Mouse (Mus musculus) forebrain, embryonic 13.5 days (tissue): ENCODE results near the gene Ccdc102a. TPM values are rescaled to one million over a fixed set of nuclear protein-coding genes. Genes with fewer than 3 reads are reported as not detected.
A peak's percentile ranks its signal among the peaks of the same experiment; 100 is the strongest.

ENCODE experiments used
- ATAC-seq: fragments of 200-750 bp; cut with Nextera tagmentation; 2 replicates; pipeline ENCODE4 v1.8.0; 2017
- H3K27ac ChIP-seq: fragments of 300-500 bp; sonication (generic); 2 replicates; pipeline ENCODE4 v1.5.1; 2015; ENCODE audit warnings: inconsistent platforms, mild to moderate bottlenecking, moderate library complexity
- H3K27me3 ChIP-seq: fragments of 300-500 bp; sonication (generic); 2 replicates; pipeline ENCODE4 v1.6.1; 2015; ENCODE audit warnings: mild to moderate bottlenecking, inconsistent platforms
- H3K36me3 ChIP-seq: fragments of 300-500 bp; sonication (generic); 2 replicates; pipeline ENCODE4 v1.6.1; 2015; ENCODE audit warnings: mild to moderate bottlenecking, inconsistent platforms; ENCODE audit not compliant: poor library complexity, severe bottlenecking
- H3K4me1 ChIP-seq: fragments of 300-500 bp; sonication (generic); 2 replicates; pipeline ENCODE4 v1.6.1; 2015; ENCODE audit warnings: inconsistent platforms
- H3K4me2 ChIP-seq: fragments of 300-500 bp; sonication (generic); 2 replicates; pipeline ENCODE4 v1.6.1; 2015; ENCODE audit warnings: inconsistent platforms, mild to moderate bottlenecking, moderate library complexity
- H3K4me3 ChIP-seq: fragments of 300-500 bp; sonication (generic); 2 replicates; pipeline ENCODE4 v1.5.1; 2015; ENCODE audit warnings: mild to moderate bottlenecking, inconsistent platforms
- H3K9ac ChIP-seq: fragments of 300-500 bp; sonication (generic); 2 replicates; pipeline ENCODE4 v1.6.1; 2015; ENCODE audit warnings: mild to moderate bottlenecking, inconsistent platforms
- H3K9me3 ChIP-seq: fragments of 300-500 bp; sonication (generic); replicated peaks from 2 replicates; pipeline ENCODE4 v1.6.1; 2016; ENCODE audit warnings: inconsistent platforms
- WGBS: fragments of 180-500 bp; shearing (Covaris S2); methylation state at CpG from one replicate; pipeline ENCODE4 v1.1.7; 2015; 5-methylcytosine and 5-hydroxymethylcytosine counted together
- polyA plus RNA-seq: library from polyadenylated mRNA; unstranded; fragments of >200 nt; fragmentation: Nextera tagmentation; extraction: Ambion mirVana; gene quantifications from 2 replicates; pipeline ENCODE4 v1.2.1, GENCODE M21; 2015

The Ccdc102a gene
- polyA plus RNA-seq, 1 experiment from 2014 or later: 5.6 TPM

GRCm38 (mm10) chr8:94950046-94950445, 32.1 kb upstream of the Ccdc102a start:
- Histone ChIP-seq H3K4me2 (no peak overlapping the region), H3K27me3 (no peaks in the 10 kb centered on the region), H3K9me3 (no peaks in the 10 kb centered on the region), H3K9ac (no peak overlapping the region), H3K27ac (no peak overlapping the region), H3K36me3 (no peaks in the 10 kb centered on the region), H3K4me3 (no peak overlapping the region), H3K4me1 (peaks cover 21% of the 10 kb centered on the region)
- ATAC-seq: peak; percentile 72
- WGBS: 17% methylated on average over 4 of the region's 4 CpGs

- no peak overlapping the region for H3K9ac ChIP-seq
- no peaks in the 10 kb centered on the region for H3K9me3 ChIP-seq
- H3K27me3 ChIP-seq: no peaks in the 10 kb centered on the region
- ATAC-seq: no peak
- no peaks in the 10 kb centered on the region for H3K36me3 ChIP-seq
- H3K4me3 ChIP-seq: no peak overlapping the region
- H3K4me2 ChIP-seq: no peak overlapping the region
- 84% methylated on average over 4 of the region's 4 CpGs for WGBS
- no peak overlapping the region for H3K27ac ChIP-seq
- peaks cover 16% of the 10 kb centered on the region for H3K4me1 ChIP-seq
These were observed 31.1 kb upstream of the Ccdc102a start for GRCm38 (mm10) chr8:94949010-94949409.

- 69% methylated on average over 4 of the region's 4 CpGs for WGBS
- peaks cover 13% of the 10 kb centered on the region for H3K4me1 ChIP-seq
- ATAC-seq: no peak
These were observed 30.5 kb upstream of the Ccdc102a start for GRCm38 (mm10) chr8:94948421-94948820.

GRCm38 (mm10) chr8:94945185-94945584, 27.3 kb upstream of the Ccdc102a start:
- ATAC-seq: peak; percentile 46
- 49% methylated on average over 6 of the region's 6 CpGs for WGBS
- H3K4me3 ChIP-seq: no peak overlapping the region
- no peaks in the 10 kb centered on the region for H3K36me3 ChIP-seq
- H3K27me3 ChIP-seq: no peaks in the 10 kb centered on the region
- peaks cover 13% of the 10 kb centered on the region for H3K4me1 ChIP-seq
- peak overlapping the region; percentile 6; the same call in 1 of the 2 replicates for H3K27ac ChIP-seq
- H3K4me2 ChIP-seq: no peak overlapping the region
- H3K9ac ChIP-seq: no peak overlapping the region
- no peaks in the 10 kb centered on the region for H3K9me3 ChIP-seq

More at GRCm38 (mm10) chr8:94948421-94948820, 30.5 kb upstream of the Ccdc102a start:
- no peaks in the 10 kb centered on the region for H3K27me3 ChIP-seq
- H3K27ac ChIP-seq: no peak overlapping the region
- H3K4me3 ChIP-seq: no peak overlapping the region
- H3K4me2 ChIP-seq: no peak overlapping the region
- H3K36me3 ChIP-seq: no peaks in the 10 kb centered on the region
- no peaks in the 10 kb centered on the region for H3K9me3 ChIP-seq
- no peak overlapping the region for H3K9ac ChIP-seq

- ATAC-seq: peak; percentile 39
- Histone ChIP-seq H3K36me3 (no peaks in the 10 kb centered on the region), H3K27ac (no peak overlapping the region), H3K27me3 (no peaks in the 10 kb centered on the region), H3K9me3 (no peaks in the 10 kb centered on the region), H3K9ac (no peak overlapping the region), H3K4me3 (no peak overlapping the region), H3K4me1 (peaks cover 13% of the 10 kb centered on the region), H3K4me2 (no peak overlapping the region)
- WGBS: 15% methylated on average over 6 of the region's 6 CpGs
These were observed 24.7 kb upstream of the Ccdc102a start for GRCm38 (mm10) chr8:94942566-94942965.

GRCm38 (mm10) chr8:94935172-94935571, 17.3 kb upstream of the Ccdc102a start:
- 82% methylated on average over 3 of the region's 3 CpGs for WGBS
- H3K27ac ChIP-seq: no peak overlapping the region
- H3K4me1 ChIP-seq: no peaks in the 10 kb centered on the region
- no peak overlapping the region for H3K9ac ChIP-seq
- H3K36me3 ChIP-seq: no peaks in the 10 kb centered on the region
- no peak for ATAC-seq
- no peak overlapping the region for H3K4me2 ChIP-seq
- no peaks in the 10 kb centered on the region for H3K9me3 ChIP-seq
- no peaks in the 10 kb centered on the region; the same call in 1 of the 2 replicates for H3K27me3 ChIP-seq
- H3K4me3 ChIP-seq: no peak overlapping the region

- WGBS: 70% methylated on average over 5 of the region's 5 CpGs
- Histone ChIP-seq H3K4me3 (no peak overlapping the region), H3K27me3 (no peaks in the 10 kb centered on the region; the same call in 1 of the 2 replicates), H3K9me3 (no peaks in the 10 kb centered on the region), H3K4me2 (no peak overlapping the region), H3K27ac (no peak overlapping the region), H3K9ac (no peak overlapping the region), H3K4me1 (no peaks in the 10 kb centered on the region), H3K36me3 (no peaks in the 10 kb centered on the region)
- ATAC-seq: no peak
These were observed 16.0 kb upstream of the Ccdc102a start for GRCm38 (mm10) chr8:94933918-94934317.

- no peaks in the 10 kb centered on the region for H3K9me3 ChIP-seq
- no peak for ATAC-seq
- H3K9ac ChIP-seq: no peak overlapping the region
- WGBS: 95% methylated on average over 3 of the region's 3 CpGs
- H3K4me2 ChIP-seq: no peak overlapping the region
- H3K4me3 ChIP-seq: no peak overlapping the region
- H3K4me1 ChIP-seq: no peaks in the 10 kb centered on the region
- H3K27ac ChIP-seq: no peak overlapping the region
- H3K27me3 ChIP-seq: no peaks in the 10 kb centered on the region
- H3K36me3 ChIP-seq: no peaks in the 10 kb centered on the region
These were observed 10.3 kb upstream of the Ccdc102a start for GRCm38 (mm10) chr8:94928227-94928626.

GRCm38 (mm10) chr8:94923405-94923804, 5.5 kb upstream of the Ccdc102a start, which contains the start of gene Adgrg5:
Adgrg5 (plus strand) TSS chr8:94923694.
- no peaks in the 10 kb centered on the region for H3K9me3 ChIP-seq
- H3K36me3 ChIP-seq: no peaks in the 10 kb centered on the region
- no peak for ATAC-seq
- H3K9ac ChIP-seq: no peak within 1 kb of the TSS
- H3K4me1 ChIP-seq: 0 out of 2 replicates have a peak, but pooled peaks cover 8% of the 10 kb centered on the region
- WGBS: 49% methylated on average over 7 of the region's 8 CpGs
- no peak within 1 kb of the TSS for H3K4me2 ChIP-seq
- peaks cover 9% of the 10 kb centered on the region; the same call in 1 of the 2 replicates for H3K27me3 ChIP-seq
- H3K4me3 ChIP-seq: no peak within 1 kb of the TSS
- no peak within 1 kb of the TSS for H3K27ac ChIP-seq

- Histone ChIP-seq H3K4me3 (no peak overlapping the region), H3K4me2 (no peak overlapping the region), H3K9ac (no peak overlapping the region), H3K9me3 (no peaks in the 10 kb centered on the region), H3K27me3 (peaks cover 9% of the 10 kb centered on the region; the same call in 1 of the 2 replicates), H3K36me3 (no peaks in the 10 kb centered on the region), H3K4me1 (peaks cover 15% of the 10 kb centered on the region), H3K27ac (no peak overlapping the region)
- no peak for ATAC-seq
- WGBS: 33% methylated on average over 8 of the region's 8 CpGs
These were observed 4.7 kb upstream of the Ccdc102a start for GRCm38 (mm10) chr8:94922602-94923001.

GRCm38 (mm10) chr8:94922176-94922575, 4.3 kb upstream of the Ccdc102a start:
- Histone ChIP-seq H3K9me3 (no peaks in the 10 kb centered on the region), H3K36me3 (no peaks in the 10 kb centered on the region), H3K4me2 (no peak overlapping the region), H3K4me1 (peaks cover 19% of the 10 kb centered on the region), H3K9ac (no peak overlapping the region), H3K27ac (no peak overlapping the region), H3K27me3 (peaks cover 9% of the 10 kb centered on the region; the same call in 1 of the 2 replicates), H3K4me3 (no peak overlapping the region)
- WGBS: 76% methylated on average over 6 of the region's 6 CpGs
- no peak for ATAC-seq

GRCm38 (mm10) chr8:94919256-94919655, 1.4 kb upstream of the Ccdc102a start:
- Histone ChIP-seq H3K9me3 (no peaks in the 10 kb centered on the region), H3K36me3 (no peaks in the 10 kb centered on the region), H3K4me2 (no peak overlapping the region), H3K9ac (no peak overlapping the region), H3K27ac (no peak overlapping the region), H3K27me3 (peaks cover 19% of the 10 kb centered on the region), H3K4me1 (peaks cover 44% of the 10 kb centered on the region), H3K4me3 (no peak overlapping the region)
- no peak for ATAC-seq

GRCm38 (mm10) chr8:94917352-94917751, 546 bp downstream of the Ccdc102a start:
- Histone ChIP-seq H3K9me3 (no peaks in the 10 kb centered on the region), H3K9ac (peak overlapping the region; percentile 75), H3K36me3 (no peaks in the 10 kb centered on the region), H3K4me1 (peaks cover 55% of the 10 kb centered on the region), H3K27ac (peak overlapping the region; percentile 51; the same call in 1 of the 2 replicates), H3K4me3 (peak overlapping the region; percentile 62), H3K27me3 (peaks cover 38% of the 10 kb centered on the region), H3K4me2 (peak overlapping the region; percentile 82)
- ATAC-seq: peak; percentile 94
- 0% methylated on average over 24 of the region's 27 CpGs for whole genome bisulfite sequencing
